Mouse (Mus musculus) adrenal gland, postnatal 14 days (tissue): ENCODE data around the gene 4933407L21Rik. TPM values are rescaled to one million over a fixed set of nuclear protein-coding genes. Genes with fewer than 3 reads are reported as not detected.
A peak's percentile ranks its signal among the peaks of the same experiment; 100 is the strongest.

Experiments used
- DNase-seq: peaks from one replicate; pipeline ENCODE4 v3.0.0; 2021; ENCODE audit warnings: mixed read lengths
- total RNA-seq: library from RNA; stranded (reverse); gene quantifications from 2 replicates; pipeline ENCODE4 v1.2.3, GENCODE M21; 2021

4933407L21Rik gene
- total RNA-seq, 1 experiment from 2014 or later: 0.15 TPM

GRCm38 (mm10) chr1:85916830-85917450 is 11.3 kb upstream of the 4933407L21Rik start:
- no peak for DNase-seq

- peak; percentile 34 for DNase-seq
Observed at GRCm38 (mm10) chr1:85919621-85920020, 8.7 kb upstream of the 4933407L21Rik start.

GRCm38 (mm10) chr1:85921725-85922124 is 6.6 kb upstream of the 4933407L21Rik start:
- no peak for DNase-seq

GRCm38 (mm10) chr1:85922127-85922864 is 6.0 kb upstream of the 4933407L21Rik start:
- DNase-seq: no peak

- no peak for DNase-seq
Observed at GRCm38 (mm10) chr1:85922865-85923211, 5.4 kb upstream of the 4933407L21Rik start.

- DNase-seq: no peak
Observed at GRCm38 (mm10) chr1:85925183-85925582, 3.1 kb upstream of the 4933407L21Rik start.

- DNase-seq: no peak
Observed at GRCm38 (mm10) chr1:85928688-85929065, 394 bp downstream of the 4933407L21Rik start.

- no peak for DNase-seq
Observed at GRCm38 (mm10) chr1:85929406-85929805, 1.1 kb downstream of the 4933407L21Rik start.

- no peak for DNase-seq
Observed at GRCm38 (mm10) chr1:85931170-85931569, 2.9 kb downstream of the 4933407L21Rik start.

GRCm38 (mm10) chr1:85933226-85933625 is 4.9 kb downstream of the 4933407L21Rik start:
- no peak for DNase-seq

- DNase-seq: no peak
Observed at GRCm38 (mm10) chr1:85933631-85934465, 5.6 kb downstream of the 4933407L21Rik start.

- DNase-seq: no peak
Observed at GRCm38 (mm10) chr1:85934560-85934959, 6.3 kb downstream of the 4933407L21Rik start.

GRCm38 (mm10) chr1:85935148-85935852 is 7.0 kb downstream of the 4933407L21Rik start:
- peak; percentile 80 for DNase-seq

GRCm38 (mm10) chr1:85936265-85936664 is 8.0 kb downstream of the 4933407L21Rik start:
- DNase-seq: no peak

GRCm38 (mm10) chr1:85937323-85937722 is 9.0 kb downstream of the 4933407L21Rik start:
- DNase-seq: no peak

GRCm38 (mm10) chr1:85942318-85942717 is 14.0 kb downstream of the 4933407L21Rik start:
- DNase-seq: no peak

- no peak for DNase-seq
Observed at GRCm38 (mm10) chr1:85949085-85949684, 20.9 kb downstream of the 4933407L21Rik start.

- no peak for DNase-seq
Observed at GRCm38 (mm10) chr1:85955150-85955549, 26.9 kb downstream of the 4933407L21Rik start.

- no peak for DNase-seq
Observed at GRCm38 (mm10) chr1:85957290-85957689, 29.0 kb downstream of the 4933407L21Rik start.

- DNase-seq: no peak
Observed at GRCm38 (mm10) chr1:85957942-85958619, 29.8 kb downstream of the 4933407L21Rik start.
